Mouse (Mus musculus) hindbrain, embryonic 15.5 days (tissue): ENCODE results near the gene Nos1. TPM values are rescaled to one million over a fixed set of nuclear protein-coding genes. Genes with fewer than 3 reads are reported as not detected.

Source experiments
- ATAC-seq: fragments of 200-750 bp; cut with Nextera tagmentation; 2 replicates; pipeline ENCODE4 v1.8.0; 2017; ENCODE audit warnings: low read depth, moderate number of reproducible peaks, moderate TSS enrichment; ENCODE audit not compliant: low FRiP score
- H3K27ac ChIP-seq: fragments of 300-500 bp; sonication (generic); replicated peaks from 2 replicates; pipeline ENCODE4 v1.5.1; 2015; ENCODE audit warnings: mild to moderate bottlenecking, inconsistent platforms
- H3K27me3 ChIP-seq: fragments of 300-500 bp; sonication (generic); 2 replicates; pipeline ENCODE4 v1.6.1; 2015; ENCODE audit warnings: control low read depth, inconsistent platforms
- H3K36me3 ChIP-seq: fragments of 300-500 bp; sonication (generic); 2 replicates; pipeline ENCODE4 v1.6.1; 2015; ENCODE audit warnings: control low read depth, inconsistent platforms
- H3K4me1 ChIP-seq: fragments of 300-500 bp; sonication (generic); replicated peaks from 2 replicates; pipeline ENCODE4 v1.6.1; 2015; ENCODE audit warnings: control low read depth, inconsistent platforms
- H3K4me2 ChIP-seq: fragments of 300-500 bp; sonication (generic); 2 replicates; pipeline ENCODE4 v1.6.1; 2015; ENCODE audit warnings: moderate library complexity, mild to moderate bottlenecking, inconsistent platforms
- H3K4me3 ChIP-seq: fragments of 300-500 bp; sonication (generic); 2 replicates; pipeline ENCODE4 v1.5.1; 2015; ENCODE audit warnings: mild to moderate bottlenecking, inconsistent platforms
- H3K9ac ChIP-seq: fragments of 300-500 bp; sonication (generic); 2 replicates; pipeline ENCODE4 v1.6.1; 2015; ENCODE audit warnings: inconsistent platforms
- H3K9me3 ChIP-seq: fragments of 300-500 bp; sonication (generic); 2 replicates; pipeline ENCODE4 v1.6.1; 2016; ENCODE audit warnings: control low read depth, inconsistent platforms
- WGBS: fragments of 180-500 bp; shearing (Covaris S2); methylation state at CpG from one replicate; pipeline ENCODE4 v1.1.7; 2015; 5-methylcytosine and 5-hydroxymethylcytosine counted together
- polyA plus RNA-seq: library from polyadenylated mRNA; unstranded; fragments of >200 nt; fragmentation: Nextera tagmentation; extraction: Ambion mirVana; gene quantifications from 2 replicates; pipeline ENCODE4 v1.2.1, GENCODE M21; 2015

Nos1 gene
- 2.6 and 2.7 TPM in 2 replicates for polyA plus RNA-seq

- Histone ChIP-seq H3K27me3 (no peaks in the 10 kb centered on the region), H3K4me2 (no peak within 1 kb of the TSS), H3K9ac (no peak within 1 kb of the TSS), H3K36me3 (no peaks in the 10 kb centered on the region), H3K4me3 (no peak within 1 kb of the TSS), H3K27ac (no peak within 1 kb of the TSS), H3K9me3 (no peaks in the 10 kb centered on the region), H3K4me1 (peaks cover 6% of the 10 kb centered on the region; the same call in 1 of the 2 replicates)
- WGBS = 21% methylated on average over 10 of the region's 10 CpGs
- no peak for ATAC-seq
These were observed at the start of gene Nos1 for GRCm38 (mm10) chr5:117780681-117781080. Gene Nos1 (plus strand): TSS chr5:117781032.

DNA sequence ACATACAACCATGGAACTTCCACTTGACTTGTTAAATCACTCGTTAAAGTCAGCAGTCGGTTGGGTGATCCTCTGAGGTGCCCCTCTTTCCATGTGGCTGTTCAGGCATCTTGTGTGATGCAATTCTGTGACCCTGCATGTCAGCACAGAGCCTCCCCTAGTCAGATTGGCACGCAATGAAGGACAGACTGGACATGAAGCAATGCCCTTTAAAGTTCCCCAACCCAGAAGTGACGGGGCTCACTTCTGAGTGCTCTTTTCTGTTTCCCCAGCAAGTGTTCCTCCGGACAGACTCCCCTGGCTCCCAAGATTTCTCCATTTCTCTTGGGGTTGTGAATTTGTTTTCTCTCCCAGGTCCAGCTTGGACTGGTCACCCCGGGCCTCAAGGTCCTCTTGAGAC, 49.5 kb upstream of the Nos1 start:
- Histone ChIP-seq H3K4me1 (no peaks in the 10 kb centered on the region), H3K4me3 (no peak overlapping the region), H3K36me3 (no peaks in the 10 kb centered on the region), H3K27ac (no peak overlapping the region), H3K9me3 (no peaks in the 10 kb centered on the region), H3K27me3 (no peaks in the 10 kb centered on the region), H3K9ac (no peak overlapping the region), H3K4me2 (no peak overlapping the region)
- ATAC-seq = no peak
- 45% methylated on average over 6 of the region's 6 CpGs for WGBS

GRCm38 (mm10) chr5:117744654-117745178, 36.1 kb upstream of the Nos1 start:
- Histone ChIP-seq H3K36me3 (no peaks in the 10 kb centered on the region), H3K9me3 (no peaks in the 10 kb centered on the region), H3K4me3 (no peak overlapping the region), H3K4me1 (peaks cover 6% of the 10 kb centered on the region; the same call in 1 of the 2 replicates), H3K27ac (no peak overlapping the region), H3K9ac (no peak overlapping the region), H3K27me3 (no peaks in the 10 kb centered on the region), H3K4me2 (no peak overlapping the region)
- ATAC-seq = no peak
- 77% methylated on average over 11 of the region's 11 CpGs for WGBS

DNA sequence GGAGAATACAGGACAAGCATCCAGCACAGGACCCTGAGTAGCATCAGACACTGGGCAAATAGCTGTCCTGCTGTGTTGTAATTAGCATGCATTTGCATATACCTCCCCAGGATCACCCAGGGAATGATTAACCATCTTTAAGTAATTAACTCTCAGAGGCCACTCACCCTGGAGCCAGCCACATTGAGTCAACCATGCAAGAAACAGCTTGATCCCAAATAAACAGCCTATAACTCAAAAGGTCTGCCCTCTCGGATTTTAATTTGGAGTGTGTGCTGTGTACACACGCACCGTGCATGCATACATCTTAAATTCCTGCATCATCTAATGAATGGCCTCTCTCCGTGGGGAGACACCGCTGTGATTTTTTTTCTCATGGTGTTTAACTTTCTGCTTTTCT, 31.5 kb upstream of the Nos1 start:
- Histone ChIP-seq H3K36me3 (peaks cover 3% of the 10 kb centered on the region; the same call in 1 of the 2 replicates), H3K9ac (no peak overlapping the region), H3K27ac (no peak overlapping the region), H3K27me3 (no peaks in the 10 kb centered on the region), H3K4me2 (no peak overlapping the region), H3K4me3 (no peak overlapping the region), H3K9me3 (no peaks in the 10 kb centered on the region), H3K4me1 (peaks cover 6% of the 10 kb centered on the region; the same call in 1 of the 2 replicates)
- WGBS = 10% methylated on average over 5 of the region's 5 CpGs
- 0 out of 2 replicates have a peak, but pooled peaks have one; percentile 66 for ATAC-seq

GRCm38 (mm10) chr5:117757696-117758482, 22.9 kb upstream of the Nos1 start:
- no peak for ATAC-seq
- Histone ChIP-seq H3K9me3 (no peaks in the 10 kb centered on the region), H3K36me3 (peaks cover 11% of the 10 kb centered on the region)

DNA sequence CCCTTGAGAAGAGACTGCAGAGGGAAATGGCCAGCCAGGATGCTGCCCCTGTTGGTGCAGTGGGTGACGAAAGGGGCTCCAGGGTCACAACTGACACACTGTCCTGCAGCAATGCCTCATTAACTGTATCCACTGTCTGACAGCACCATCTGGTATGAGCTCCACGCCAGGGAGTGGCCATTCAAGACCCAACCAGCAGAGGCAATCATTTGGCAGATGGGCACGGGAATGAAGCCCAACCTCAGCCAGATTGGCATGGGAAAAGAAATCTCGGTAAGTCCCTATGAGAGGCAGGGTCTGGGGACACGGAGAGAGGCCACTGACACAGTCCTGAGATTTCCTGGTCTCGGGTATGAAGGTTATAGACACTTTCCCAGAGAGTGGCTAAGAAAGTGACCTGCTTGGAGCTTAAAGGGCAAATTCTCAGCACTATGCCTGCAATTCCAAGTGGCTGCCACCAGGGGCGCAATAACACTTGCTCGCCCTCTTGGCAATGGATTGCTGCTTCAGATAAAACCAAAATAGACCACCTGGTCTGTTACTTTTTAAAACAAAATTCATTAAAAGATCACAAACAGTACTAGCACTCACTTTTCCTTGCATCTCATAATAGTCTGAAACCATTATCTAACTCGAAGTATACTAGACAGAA, 19.5 kb upstream of the Nos1 start:
- Histone ChIP-seq H3K4me3 (no peak overlapping the region), H3K4me1 (no peaks in the 10 kb centered on the region), H3K27me3 (no peaks in the 10 kb centered on the region), H3K9me3 (no peaks in the 10 kb centered on the region), H3K9ac (no peak overlapping the region), H3K4me2 (no peak overlapping the region), H3K36me3 (peaks cover 16% of the 10 kb centered on the region), H3K27ac (no peak overlapping the region)
- ATAC-seq = no peak
- 68% methylated on average over 9 of the region's 9 CpGs for WGBS

More at GRCm38 (mm10) chr5:117757696-117758482, 22.9 kb upstream of the Nos1 start:
- no peak overlapping the region for H3K9ac ChIP-seq
- WGBS = 20% methylated on average over 12 of the region's 12 CpGs
- no peak overlapping the region for H3K27ac ChIP-seq
- no peaks in the 10 kb centered on the region for H3K27me3 ChIP-seq
- no peaks in the 10 kb centered on the region for H3K4me1 ChIP-seq
- H3K4me2 ChIP-seq = no peak overlapping the region
- H3K4me3 ChIP-seq = no peak overlapping the region

DNA sequence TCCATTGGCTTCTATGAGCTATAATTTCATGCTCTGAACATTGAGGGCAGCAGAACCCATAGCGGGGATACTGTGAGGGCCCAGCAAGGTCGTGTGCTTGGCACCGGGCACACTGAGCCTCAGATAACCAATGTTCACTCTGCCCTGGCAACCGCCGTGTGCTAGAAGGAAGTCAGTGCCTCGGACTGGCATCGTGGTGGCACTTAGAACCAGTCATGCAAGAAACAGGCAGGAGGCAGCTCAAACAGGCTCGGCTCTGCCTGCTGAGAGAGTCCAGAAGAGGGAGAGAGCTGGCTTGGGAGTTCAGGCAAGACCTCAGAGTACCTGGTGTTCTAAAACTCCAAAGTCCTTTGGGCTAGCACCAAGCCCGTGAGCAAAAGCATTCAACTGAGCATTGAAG, 16.3 kb upstream of the Nos1 start:
- Histone ChIP-seq H3K9ac (no peak overlapping the region), H3K4me3 (no peak overlapping the region), H3K9me3 (no peaks in the 10 kb centered on the region), H3K36me3 (peaks cover 13% of the 10 kb centered on the region), H3K27me3 (no peaks in the 10 kb centered on the region), H3K27ac (no peak overlapping the region), H3K4me2 (no peak overlapping the region), H3K4me1 (no peaks in the 10 kb centered on the region)
- no peak for ATAC-seq
- WGBS = 77% methylated on average over 9 of the region's 9 CpGs

GRCm38 (mm10) chr5:117779175-117779574, 1.7 kb upstream of the Nos1 start:
- Histone ChIP-seq H3K9me3 (no peaks in the 10 kb centered on the region), H3K36me3 (no peaks in the 10 kb centered on the region), H3K4me3 (no peak overlapping the region), H3K27me3 (no peaks in the 10 kb centered on the region), H3K4me2 (no peak overlapping the region), H3K27ac (no peak overlapping the region), H3K9ac (no peak overlapping the region), H3K4me1 (peaks cover 6% of the 10 kb centered on the region; the same call in 1 of the 2 replicates)
- no peak for ATAC-seq
- 58% methylated on average over 11 of the region's 11 CpGs for WGBS

DNA sequence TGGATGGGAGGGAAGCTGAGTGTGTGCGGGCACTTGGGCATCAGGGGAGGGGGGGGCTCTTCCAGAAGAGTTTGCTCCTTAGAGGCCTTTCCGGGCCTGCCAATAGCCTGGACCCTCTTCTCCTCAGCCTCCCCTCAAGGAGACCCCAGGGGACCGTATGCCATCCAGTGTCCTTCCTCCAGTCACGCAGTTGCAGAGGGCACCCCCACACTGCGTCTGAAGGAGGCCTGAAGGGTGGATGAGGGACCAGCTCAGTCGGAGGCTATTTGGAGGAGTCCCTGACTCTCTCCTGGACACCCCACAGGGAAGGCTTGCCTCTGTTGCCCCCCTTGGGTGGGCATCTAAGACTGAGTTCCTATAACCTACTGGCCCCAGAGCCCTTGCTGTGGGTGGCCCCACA, 346 bp downstream of the Nos1 start:
- H3K9me3 ChIP-seq = no peaks in the 10 kb centered on the region
- H3K27me3 ChIP-seq = no peaks in the 10 kb centered on the region
- peaks cover 6% of the 10 kb centered on the region; the same call in 1 of the 2 replicates for H3K4me1 ChIP-seq
- H3K4me3 ChIP-seq = no peak overlapping the region
- no peaks in the 10 kb centered on the region for H3K36me3 ChIP-seq
- H3K27ac ChIP-seq = no peak overlapping the region
- no peak overlapping the region for H3K4me2 ChIP-seq
- WGBS = 57% methylated on average over 6 of the region's 6 CpGs
- peak; percentile 29; the same call in 1 of the 2 replicates for ATAC-seq
- H3K9ac ChIP-seq = no peak overlapping the region

DNA sequence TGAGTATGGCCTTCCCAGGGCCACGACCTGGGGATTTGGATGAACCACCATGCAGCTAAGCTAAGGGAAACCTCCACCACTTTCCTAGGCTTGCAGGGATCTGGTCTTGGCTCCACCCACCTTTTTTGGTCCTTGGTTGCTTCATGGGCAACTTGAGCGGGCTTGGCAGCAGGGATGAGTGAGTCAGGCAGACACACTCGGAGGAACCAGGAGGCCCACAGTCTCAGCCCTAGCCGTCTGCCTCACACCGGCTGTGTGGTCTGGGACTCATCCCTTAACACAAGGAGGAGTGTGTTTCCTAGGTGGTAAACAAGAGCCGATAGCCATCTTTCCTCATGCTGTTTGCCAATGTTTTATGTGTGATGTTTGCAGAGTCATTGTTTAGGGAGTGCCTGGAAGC, 9.2 kb downstream of the Nos1 start:
- 95% methylated on average over 6 of the region's 6 CpGs for WGBS
- no peak for ATAC-seq
- H3K27ac ChIP-seq = no peak overlapping the region

GRCm38 (mm10) chr5:117791875-117792274, 11.0 kb downstream of the Nos1 start:
- 55% methylated on average over 14 of the region's 14 CpGs for WGBS
- no peak for ATAC-seq
- Histone ChIP-seq H3K4me2 (no peak overlapping the region), H3K4me1 (peaks cover 3% of the 10 kb centered on the region; the same call in 1 of the 2 replicates), H3K36me3 (no peaks in the 10 kb centered on the region), H3K4me3 (no peak overlapping the region), H3K9me3 (no peaks in the 10 kb centered on the region), H3K27ac (no peak overlapping the region), H3K9ac (no peak overlapping the region), H3K27me3 (no peaks in the 10 kb centered on the region)

More for the DNA sequence above, 9.2 kb downstream of the Nos1 start:
- no peaks in the 10 kb centered on the region for H3K27me3 ChIP-seq
- no peaks in the 10 kb centered on the region for H3K9me3 ChIP-seq
- peaks cover 3% of the 10 kb centered on the region; the same call in 1 of the 2 replicates for H3K4me1 ChIP-seq
- H3K4me2 ChIP-seq = no peak overlapping the region
- no peaks in the 10 kb centered on the region for H3K36me3 ChIP-seq
- no peak overlapping the region for H3K9ac ChIP-seq
- no peak overlapping the region for H3K4me3 ChIP-seq

GRCm38 (mm10) chr5:117800849-117801248, 20.0 kb downstream of the Nos1 start:
- H3K4me2 ChIP-seq = no peak overlapping the region
- no peaks in the 10 kb centered on the region for H3K9me3 ChIP-seq
- no peaks in the 10 kb centered on the region for H3K4me1 ChIP-seq
- no peak overlapping the region for H3K27ac ChIP-seq
- no peaks in the 10 kb centered on the region for H3K36me3 ChIP-seq
- ATAC-seq = no peak
- no peaks in the 10 kb centered on the region for H3K27me3 ChIP-seq
- H3K4me3 ChIP-seq = no peak overlapping the region
- 82% methylated on average over 9 of the region's 9 CpGs for WGBS
- no peak overlapping the region for H3K9ac ChIP-seq
